Mouse (Mus musculus) retina, postnatal 7 days (tissue): ENCODE results near the gene Slc30a5.

ENCODE experiments used
- DNase-seq: peaks from one replicate; pipeline ENCODE4 v3.0.0-alpha.2; 2012; ENCODE audit warnings: low read depth, low spot score

Slc30a5 gene

GRCm38 (mm10) chr13:100774704-100775103, 58.5 kb downstream of the Slc30a5 start:
- no peak for DNase-seq

GRCm38 (mm10) chr13:100755329-100755728, 77.9 kb downstream of the Slc30a5 start:
- DNase-seq = no peak

DNA sequence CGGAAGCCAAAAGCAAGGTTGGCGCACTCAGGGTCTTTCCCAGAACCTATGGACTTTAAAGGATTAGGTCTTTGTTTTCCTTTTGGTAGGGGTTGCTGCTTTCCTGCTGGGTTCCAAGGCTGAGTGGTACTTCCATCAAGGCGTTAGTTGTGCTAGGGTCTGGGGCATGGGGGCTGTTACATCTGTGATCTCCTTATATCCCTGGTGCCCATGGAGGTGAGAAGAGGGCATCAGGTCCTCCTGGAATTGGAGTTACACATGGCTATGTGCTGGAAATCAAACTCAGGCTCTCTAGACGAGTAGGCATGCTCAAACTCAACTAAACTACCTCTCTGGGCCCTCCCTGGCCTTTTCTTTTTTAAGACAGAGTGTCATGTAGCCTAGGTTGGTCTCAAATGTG, 79.0 kb downstream of the Slc30a5 start:
- no peak for DNase-seq

DNA sequence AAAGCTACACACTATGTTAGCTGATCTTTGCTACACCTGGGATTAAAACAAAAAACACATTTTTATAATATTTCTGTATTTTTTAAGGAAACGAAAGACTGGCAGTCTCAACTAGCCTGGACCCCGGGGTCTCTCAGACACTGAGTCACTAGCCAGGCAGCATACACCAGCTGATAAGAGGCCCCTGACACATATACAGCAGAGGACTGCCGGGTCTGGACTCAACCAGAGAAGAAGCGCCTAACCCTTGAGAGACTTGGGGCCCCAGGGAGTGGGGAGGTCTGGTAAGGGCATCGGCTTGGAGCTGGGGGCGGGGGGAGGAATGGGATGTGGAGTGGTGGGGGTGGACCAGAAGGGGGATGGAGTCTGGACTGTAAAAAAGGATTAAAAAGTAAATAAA, 80.2 kb downstream of the Slc30a5 start:
- DNase-seq = no peak
